Mouse (Mus musculus) lung, postnatal 0 days (tissue): ENCODE measurements at regions not wholly inside any gene's neighbourhood (a gene's known extent, or its start where the extent isn't known, plus 50 kb on each side); places are given as distances from the start of the nearest gene placed in this dataset.

Experiments used
- ATAC-seq: fragments of 200-750 bp; cut with Nextera tagmentation; 2 replicates; pipeline ENCODE4 v1.8.0; 2017; ENCODE audit warnings: moderate library complexity
- DNase-seq: peaks from one replicate; pipeline ENCODE4 v3.0.0-alpha.2; 2016; ENCODE audit warnings: low spot score
- H3K27ac ChIP-seq: fragments of 300-500 bp; sonication (generic); 2 replicates; pipeline ENCODE4 v1.5.1; 2014; ENCODE audit warnings: antibody characterized with exemption, mild to moderate bottlenecking, low read length, mixed read lengths
- H3K27me3 ChIP-seq: fragments of 300-500 bp; sonication (generic); replicated peaks from 2 replicates; pipeline ENCODE4 v1.6.1; 2014; ENCODE audit warnings: low read length, mixed read lengths; ENCODE audit not compliant: insufficient read depth
- H3K36me3 ChIP-seq: fragments of 300-500 bp; sonication (generic); 2 replicates; pipeline ENCODE4 v1.6.1; 2014; ENCODE audit warnings: low read length, mixed read lengths; ENCODE audit not compliant: insufficient read depth
- H3K4me1 ChIP-seq: fragments of 300-500 bp; sonication (generic); 2 replicates; pipeline ENCODE4 v1.6.1; 2014; ENCODE audit warnings: antibody characterized with exemption, low read depth, low read length, mixed read lengths; ENCODE audit not compliant: insufficient read depth
- H3K4me2 ChIP-seq: fragments of 300-500 bp; sonication (generic); replicated peaks from 2 replicates; pipeline ENCODE4 v1.6.1; 2014; ENCODE audit warnings: low read depth, mild to moderate bottlenecking, low read length, moderate library complexity, mixed read lengths
- H3K4me3 ChIP-seq: fragments of 300-500 bp; sonication (generic); 2 replicates; pipeline ENCODE4 v1.5.1; 2014; ENCODE audit warnings: low read depth, low read length
- H3K9ac ChIP-seq: fragments of 300-500 bp; sonication (generic); replicated peaks from 2 replicates; pipeline ENCODE4 v1.6.1; 2014; ENCODE audit warnings: low read depth, mild to moderate bottlenecking
- H3K9me3 ChIP-seq: fragments of 300-500 bp; sonication (generic); 2 replicates; pipeline ENCODE4 v1.6.1; 2016; ENCODE audit warnings: low read length, mixed read lengths
- CTCF ChIP-seq: IDR thresholded peaks from 2 replicates; pipeline ENCODE4 v1.5.1; 2016; ENCODE audit warnings: antibody characterized with exemption, mild to moderate bottlenecking
- EP300 ChIP-seq: IDR thresholded peaks from 2 replicates; pipeline ENCODE4 v1.6.1; 2016; ENCODE audit warnings: antibody characterized with exemption, mild to moderate bottlenecking, control low read depth
- WGBS: fragments of 180-500 bp; shearing (Covaris S2); extraction: QIAGEN DNeasy Blood & Tissue Kit; methylation state at CpG from one replicate; pipeline ENCODE4 v1.1.7; 2014; 5-methylcytosine and 5-hydroxymethylcytosine counted together

- Histone ChIP-seq H3K27ac (no peak overlapping the region), H3K9me3 (no peaks in the 10 kb centered on the region), H3K4me3 (no peak overlapping the region), H3K4me2 (no peak overlapping the region), H3K36me3 (no peaks in the 10 kb centered on the region), H3K27me3 (no peaks in the 10 kb centered on the region), H3K9ac (no peak overlapping the region), H3K4me1 (peaks cover 4% of the 10 kb centered on the region; the same call in 1 of the 2 replicates)
- TF ChIP-seq CTCF (no peak), EP300 (no peak)
- 47% methylated on average over 3 of the region's 3 CpGs for WGBS
- DNase-seq (no peak), ATAC-seq (no peak)
Observed at GRCm38 (mm10) chr12:107711675-107712074, 223.2 kb downstream of the 3110018I06Rik start.

DNA sequence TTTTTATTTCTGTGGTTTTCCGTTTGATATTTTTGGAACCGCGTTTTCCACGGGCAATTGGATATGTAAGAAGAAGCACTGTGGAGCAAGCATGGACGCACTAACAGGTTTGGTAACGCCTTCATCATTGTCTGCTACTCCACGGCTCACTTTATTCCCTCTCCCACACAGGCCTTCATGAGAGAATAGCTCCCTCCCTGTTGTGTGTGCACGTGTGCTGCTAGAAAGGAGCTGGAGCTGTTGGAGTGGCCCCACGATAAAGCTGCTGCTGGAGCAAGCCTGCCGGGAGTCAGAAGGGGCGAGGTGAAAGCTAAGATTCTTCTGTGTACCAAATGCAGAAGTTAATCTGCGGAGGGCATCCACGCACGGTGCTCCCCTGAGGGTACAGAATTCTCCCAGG lies 224.8 kb downstream of the 3110018I06Rik start:
- no peak overlapping the region for H3K9ac ChIP-seq
- WGBS: 64% methylated on average over 14 of the region's 14 CpGs
- no peaks in the 10 kb centered on the region for H3K9me3 ChIP-seq
- H3K4me1 ChIP-seq: peaks cover 4% of the 10 kb centered on the region; the same call in 1 of the 2 replicates
- no peak overlapping the region for H3K4me3 ChIP-seq
- H3K36me3 ChIP-seq: no peaks in the 10 kb centered on the region
- no peak overlapping the region for H3K27ac ChIP-seq
- TF ChIP-seq EP300: no peak
- TF ChIP-seq CTCF: no peak
- DNase-seq (no peak), ATAC-seq (no peak)
- H3K4me2 ChIP-seq: no peak overlapping the region
- no peaks in the 10 kb centered on the region for H3K27me3 ChIP-seq

DNA sequence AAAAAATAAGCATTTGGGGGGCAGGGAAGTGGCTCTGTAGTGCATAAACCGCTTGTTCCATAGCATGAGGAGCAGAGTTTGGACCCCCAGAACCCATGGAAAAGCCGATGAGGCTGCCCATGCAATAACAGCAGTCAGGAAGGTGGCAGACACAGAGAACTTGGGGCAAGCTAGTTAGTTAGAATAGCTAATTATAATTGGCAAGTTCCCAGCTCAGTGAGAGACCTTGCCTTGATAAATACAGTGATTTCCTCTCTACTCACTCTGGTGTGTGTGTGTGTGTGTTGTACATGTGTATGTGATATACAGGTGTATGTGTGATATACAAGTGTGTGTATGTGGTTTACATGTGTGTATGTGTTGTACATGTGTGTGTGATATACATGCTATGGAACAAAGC lies 226.4 kb downstream of the 3110018I06Rik start:
- WGBS: 89% methylated on average over 2 of the region's 2 CpGs
- no peak overlapping the region for H3K9ac ChIP-seq
- H3K36me3 ChIP-seq: no peaks in the 10 kb centered on the region
- H3K27me3 ChIP-seq: no peaks in the 10 kb centered on the region
- no peak overlapping the region for H3K4me3 ChIP-seq
- H3K27ac ChIP-seq: no peak overlapping the region
- peaks cover 4% of the 10 kb centered on the region; the same call in 1 of the 2 replicates for H3K4me1 ChIP-seq
- ATAC-seq (no peak), DNase-seq (no peak)
- no peak overlapping the region for H3K4me2 ChIP-seq
- no peak for TF ChIP-seq EP300
- TF ChIP-seq CTCF: no peak
- H3K9me3 ChIP-seq: no peaks in the 10 kb centered on the region

DNA sequence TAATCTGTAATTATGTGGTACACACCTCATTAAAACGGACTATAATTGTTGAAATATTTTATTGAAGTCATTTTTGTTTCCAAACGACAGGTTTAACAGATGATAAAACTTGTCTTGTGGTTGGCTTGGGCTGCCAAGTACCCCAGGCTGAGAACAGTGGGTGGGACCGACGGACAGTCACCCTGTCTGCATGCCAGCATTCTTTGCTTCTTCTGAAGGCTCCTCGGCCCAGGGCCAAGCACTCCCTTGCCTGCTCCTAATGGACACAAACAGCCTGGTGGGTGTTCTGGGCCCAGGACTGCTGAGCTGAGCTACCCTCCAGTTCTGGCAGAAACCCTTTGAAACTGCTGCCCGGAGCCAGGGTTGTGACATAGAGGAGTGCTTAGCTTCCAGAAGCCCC lies 227.4 kb downstream of the 3110018I06Rik start:
- Histone ChIP-seq H3K4me1 (peaks cover 4% of the 10 kb centered on the region; the same call in 1 of the 2 replicates), H3K9me3 (no peaks in the 10 kb centered on the region), H3K27ac (no peak overlapping the region), H3K36me3 (no peaks in the 10 kb centered on the region), H3K27me3 (no peaks in the 10 kb centered on the region), H3K4me2 (no peak overlapping the region), H3K4me3 (no peak overlapping the region), H3K9ac (no peak overlapping the region)
- WGBS: 44% methylated on average over 6 of the region's 6 CpGs
- TF ChIP-seq EP300: no peak
- TF ChIP-seq CTCF: no peak
- ATAC-seq (peak; percentile 71), DNase-seq (peak; percentile 66)

DNA sequence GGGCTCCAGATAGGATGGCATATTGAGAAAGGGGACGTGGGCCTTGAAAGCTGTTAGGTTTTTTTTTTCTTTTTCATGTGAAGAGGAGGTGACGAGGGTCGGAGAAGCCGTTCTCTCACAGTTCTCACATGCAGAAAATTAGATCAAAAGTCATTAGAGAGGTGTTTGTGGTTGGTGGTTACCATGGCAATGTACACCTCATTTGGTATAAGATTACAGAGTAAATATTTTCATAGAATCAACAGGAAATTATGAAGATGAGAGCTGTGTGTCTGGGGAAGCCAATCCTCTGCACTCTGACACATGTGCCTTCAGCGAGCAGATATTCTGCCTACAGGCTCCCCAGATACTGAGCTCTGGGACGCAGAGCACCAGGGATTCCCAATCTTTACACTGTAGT lies 232.5 kb downstream of the 3110018I06Rik start:
- Histone ChIP-seq H3K4me3 (no peak overlapping the region), H3K36me3 (no peaks in the 10 kb centered on the region), H3K4me2 (no peak overlapping the region), H3K4me1 (peaks cover 4% of the 10 kb centered on the region; the same call in 1 of the 2 replicates), H3K27ac (no peak overlapping the region), H3K9me3 (no peaks in the 10 kb centered on the region), H3K27me3 (no peaks in the 10 kb centered on the region), H3K9ac (no peak overlapping the region)
- no peak for DNase-seq
- 61% methylated on average over 6 of the region's 6 CpGs for WGBS
- ATAC-seq: no peak
- TF ChIP-seq CTCF: no peak
- TF ChIP-seq EP300: no peak

DNA sequence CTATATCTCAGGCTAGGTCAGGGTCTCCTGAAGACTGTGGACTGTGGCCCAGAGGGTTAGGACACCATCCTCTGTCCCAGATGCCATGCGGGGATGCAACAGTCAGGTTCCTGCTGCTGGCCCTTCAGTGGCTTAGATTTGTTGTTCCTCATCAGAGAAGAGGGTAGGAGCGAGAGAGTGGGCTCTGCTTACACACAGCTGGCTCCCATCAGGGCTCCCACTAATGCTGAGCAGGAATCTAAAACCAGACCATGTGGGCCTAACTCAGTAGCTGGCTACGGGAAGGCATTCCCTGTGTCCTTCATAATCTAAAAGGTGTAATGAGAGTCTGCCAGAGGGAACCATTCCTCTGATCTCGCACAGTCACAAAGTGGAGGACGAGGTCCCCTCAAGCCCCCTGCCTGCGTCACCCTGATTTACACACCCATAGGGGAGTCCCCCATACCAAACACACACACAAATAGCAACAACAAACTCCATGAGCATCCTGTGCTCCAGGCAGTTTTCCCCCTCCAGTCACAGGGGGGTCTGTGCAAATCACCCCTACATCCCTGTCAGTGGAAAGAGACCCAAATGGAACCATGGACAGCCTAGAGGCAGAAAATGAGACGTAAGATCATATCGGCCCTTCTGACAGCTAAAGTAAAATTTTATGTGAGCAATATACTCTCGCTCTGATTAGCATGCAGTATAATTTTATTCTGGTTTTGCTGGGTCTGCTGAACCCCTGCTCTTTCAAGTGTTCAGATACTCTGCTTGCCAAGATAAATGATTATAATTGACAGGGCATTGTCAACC lies 234.8 kb downstream of the 3110018I06Rik start:
- H3K4me1 ChIP-seq: no peaks in the 10 kb centered on the region
- ATAC-seq (no peak), DNase-seq (no peak)
- H3K4me3 ChIP-seq: no peak overlapping the region
- 84% methylated on average over 9 of the region's 9 CpGs for WGBS
- H3K9me3 ChIP-seq: no peaks in the 10 kb centered on the region
- H3K36me3 ChIP-seq: no peaks in the 10 kb centered on the region
- H3K27me3 ChIP-seq: no peaks in the 10 kb centered on the region
- TF ChIP-seq EP300 (no peak), CTCF (no peak)
- H3K27ac ChIP-seq: no peak overlapping the region
- H3K9ac ChIP-seq: no peak overlapping the region
- no peak overlapping the region for H3K4me2 ChIP-seq
